In genomic region chr8:3685422-3685821, GRCm38 (mm10) we compare ENCODE assay signal across 22 mouse cellular contexts. TPM values are rescaled to one million over a fixed set of nuclear protein-coding genes. Genes with fewer than 3 reads are reported as not detected.
DNase-seq lines count a peak whose midpoint lies in the region; ATAC-seq and TF ChIP-seq lines count a peak whose summit lies in the region.
"Had no signal": no experiment of that assay in that cellular context is flagged by ENCODE, and none has a peak within 500 bp of the region (broad histone marks: within the 10 kb centered on the region; RNA-seq: fewer than 3 reads in every experiment).

No protein-coding gene starts in this region.

- H3K27me3 ChIP-seq in forebrain, embryonic 11.5 days (ENCODE audit: control insufficient read depth, insufficient read depth, low read length), result no peaks in the 10 kb centered on the region
- no peaks in the 10 kb centered on the region for H3K27me3 ChIP-seq in forebrain, embryonic 14.5 days (replicated peaks; ENCODE audit: control insufficient read depth, insufficient read depth, low read length)
- H3K27me3 ChIP-seq in spleen, adult 2 months (ENCODE audit: control insufficient read depth, insufficient read depth, low read length), result no peaks in the 10 kb centered on the region
- peaks cover 2% of the 10 kb centered on the region for H3K27me3 ChIP-seq in CH12.LX (replicated peaks)
- H3K27me3 ChIP-seq: forebrain, embryonic 12.5 days; forebrain, embryonic 15.5 days had no signal

- in situ Hi-C loops in CH12.LX (cut with MboI; ENCODE audit: low pct_ligation_motif_present, low pct_unique_long_range_greater_than_20kb, low sequenced_read_pairs), result no loop called here

- no peaks in the 10 kb centered on the region for H3K9me3 ChIP-seq in forebrain, embryonic 11.5 days (ENCODE audit: control insufficient read depth, low read length)
- no peaks in the 10 kb centered on the region for H3K9me3 ChIP-seq in forebrain, embryonic 14.5 days (replicated peaks; ENCODE audit: control insufficient read depth, low read length)
- no peaks in the 10 kb centered on the region for H3K9me3 ChIP-seq in CH12.LX (replicated peaks; ENCODE audit: low read length)
- H3K9me3 ChIP-seq: embryonic facial prominence, embryonic 10.5 days; embryonic facial prominence, embryonic 12.5 days; forebrain, embryonic 12.5 days; forebrain, embryonic 15.5 days had no signal

- dilution Hi-C loops in CH12.LX (cut with MboI; ENCODE audit: extremely low pct_ligation_motif_present, extremely low pct_unique_long_range_greater_than_20kb, low sequenced_read_pairs), result no loop called here

- peak; percentile 34 for DNase-seq in forebrain, embryonic 11.5 days (ENCODE audit: low spot score)
- no peak for DNase-seq in forebrain, embryonic 14.5 days (ENCODE audit: low spot score)
- DNase-seq in spleen, adult 2 months (ENCODE audit: low read depth in 1 of 2, low spot score in 2 of 2), result no peak
- no peak for DNase-seq in spleen, adult 12 weeks (ENCODE audit: low spot score)
- DNase-seq in CH12.LX (ENCODE audit: extremely low read depth), result peak; percentile 39
- DNase-seq in Muller cell, postnatal 12 days (ENCODE audit: inconsistent ontology term), result no peak
- DNase-seq: adrenal gland, adult 8-10 months; adrenal gland, postnatal 36 days; B cell, adult 2 months; cerebellum, adult 11-12 months; cerebellum, adult 2 months; cerebellum, adult 9-10 months; cerebellum, postnatal 25 days; forebrain, postnatal 0 days had no signal

- H3K4me3 ChIP-seq in forebrain, embryonic 11.5 days (ENCODE audit: low read depth, low read length), result no peak overlapping the region
- no peak overlapping the region for H3K4me3 ChIP-seq in forebrain, embryonic 14.5 days (ENCODE audit: low read depth, low read length)
- no peak overlapping the region for H3K4me3 ChIP-seq in spleen, adult 2 months (ENCODE audit: extremely low read depth, insufficient read depth, insufficient read length)
- peak overlapping the region in 1 of 3 experiments; percentile 44 for H3K4me3 ChIP-seq in CH12.LX (replicated peaks in 1 of 3; ENCODE audit: low read depth in 2 of 3, low read length in 2 of 3, poor library complexity in 1 of 3)
- H3K4me3 ChIP-seq: embryonic facial prominence, embryonic 10.5 days; embryonic facial prominence, embryonic 12.5 days; forebrain, embryonic 12.5 days; forebrain, embryonic 15.5 days had no signal

- 0 out of 2 replicates have a peak, but pooled peaks have one; percentile 24 for TF ChIP-seq EP300 in CH12.LX (IDR thresholded peaks at IDR 0.05; ENCODE audit: low read length)

- H3K27ac ChIP-seq in forebrain, embryonic 11.5 days (ENCODE audit: low read depth, low read length), result no peak overlapping the region
- H3K27ac ChIP-seq in forebrain, embryonic 14.5 days (ENCODE audit: low read depth, low read length), result no peak overlapping the region
- H3K27ac ChIP-seq in spleen, adult 2 months (ENCODE audit: insufficient read depth, low read length), result 0 out of 2 replicates have a peak overlapping the region, but pooled peaks have one; percentile 22
- H3K27ac ChIP-seq in CH12.LX (ENCODE audit: insufficient read depth, low read depth), result no peak overlapping the region
- H3K27ac ChIP-seq: embryonic facial prominence, embryonic 10.5 days; embryonic facial prominence, embryonic 12.5 days; forebrain, embryonic 12.5 days; forebrain, embryonic 15.5 days had no signal

- H3K36me3 ChIP-seq in forebrain, embryonic 11.5 days (ENCODE audit: control insufficient read depth, insufficient read depth, low read length), result no peaks in the 10 kb centered on the region
- peaks cover 17% of the 10 kb centered on the region for H3K36me3 ChIP-seq in forebrain, embryonic 14.5 days (ENCODE audit: control insufficient read depth, insufficient read depth, low read length)
- peaks cover 40% of the 10 kb centered on the region for H3K36me3 ChIP-seq in spleen, adult 2 months (ENCODE audit: control insufficient read depth, insufficient read depth, low read length)
- peaks cover 5 to 51% of the 10 kb centered on the region in 2 experiments for H3K36me3 ChIP-seq in CH12.LX (replicated peaks in 1 of 2; ENCODE audit: control insufficient read depth in 1 of 2, insufficient read depth in 1 of 2, low read length in 1 of 2)

- TF ChIP-seq POLR2A in spleen, adult 2 months (IDR thresholded peaks at IDR 0.05; ENCODE audit: low read depth, low read length), result no peak
- TF ChIP-seq POLR2A in CH12.LX (IDR thresholded peaks at IDR 0.05; ENCODE audit: low read depth, low read length), result no peak

- H3K79me2 ChIP-seq in CH12.LX (replicated peaks; ENCODE audit: control insufficient read depth, extremely low read depth, insufficient read depth, poor library complexity, severe bottlenecking), result no peaks in the 10 kb centered on the region

- no peak overlapping the region for H3K4me2 ChIP-seq in forebrain, embryonic 11.5 days (ENCODE audit: low read depth, low read length, severe bottlenecking)
- H3K4me2 ChIP-seq in forebrain, embryonic 14.5 days (ENCODE audit: low read length), result no peak overlapping the region
- H3K4me2 ChIP-seq in CH12.LX (ENCODE audit: insufficient read depth, low read depth, poor library complexity, severe bottlenecking), result no peak overlapping the region; the same call in 1 of the 2 replicates
- H3K4me2 ChIP-seq: embryonic facial prominence, embryonic 12.5 days; forebrain, embryonic 12.5 days; forebrain, embryonic 15.5 days had no signal

- no peak overlapping the region for H3K9ac ChIP-seq in forebrain, embryonic 11.5 days (ENCODE audit: low read length)
- no peak overlapping the region for H3K9ac ChIP-seq in forebrain, embryonic 14.5 days (ENCODE audit: low read length)
- no peak overlapping the region for H3K9ac ChIP-seq in CH12.LX (ENCODE audit: insufficient read depth, low read depth)
- H3K9ac ChIP-seq: embryonic facial prominence, embryonic 12.5 days; forebrain, embryonic 12.5 days; forebrain, embryonic 15.5 days; forebrain, postnatal 0 days had no signal

- H3K4me1 ChIP-seq in forebrain, embryonic 11.5 days (replicated peaks; ENCODE audit: control insufficient read depth, insufficient read depth, low read length), result no peaks in the 10 kb centered on the region
- H3K4me1 ChIP-seq in forebrain, embryonic 14.5 days (ENCODE audit: control insufficient read depth, insufficient read depth, low read length), result no peaks in the 10 kb centered on the region
- H3K4me1 ChIP-seq in spleen, adult 2 months (ENCODE audit: control insufficient read depth, insufficient read depth, insufficient read length), result peaks cover 12% of the 10 kb centered on the region; the same call in 1 of the 2 replicates
- H3K4me1 ChIP-seq in CH12.LX (ENCODE audit: control insufficient read depth in 1 of 2, insufficient read depth in 2 of 2), result peaks cover 21 to 41% of the 10 kb centered on the region in 2 experiments
- H3K4me1 ChIP-seq: embryonic facial prominence, embryonic 10.5 days; embryonic facial prominence, embryonic 12.5 days; forebrain, embryonic 12.5 days had no signal

- TF ChIP-seq RAD21 in CH12.LX (IDR thresholded peaks at IDR 0.05; ENCODE audit: low read depth, low read length), result no peak

- 70% methylated on average over 5 of the region's 5 CpGs for WGBS in forebrain, embryonic 11.5 days
- WGBS in forebrain, embryonic 14.5 days, result 76% methylated on average over 5 of the region's 5 CpGs
- 52% methylated on average over 5 of the region's 5 CpGs for WGBS in spleen, adult 2 months

- no peak for ATAC-seq in forebrain, embryonic 11.5 days (replicated peaks; ENCODE audit: low FRiP score)
- no peak for ATAC-seq in forebrain, embryonic 14.5 days
- ATAC-seq: activated CD4-positive, CD25-positive, alpha-beta regulatory T cell, adult 4 months; CD4-positive, CD25-positive, alpha-beta regulatory T cell, adult 4 months; Patski had no signal

- no peak for TF ChIP-seq CTCF in spleen, adult 2 months (IDR thresholded peaks at IDR 0.05; ENCODE audit: extremely low read depth, insufficient read depth, insufficient read length, insufficient replicate concordance)
- TF ChIP-seq CTCF in CH12.LX (conservative IDR thresholded peaks at IDR 0.05 in 1 of 2, IDR thresholded peaks at IDR 0.05 in 1 of 2; ENCODE audit: low read depth in 2 of 2, low read length in 2 of 2), result no peak

RNA-seq across cellular contexts. Expression of gene Fcer2a, which starts 8.6 kb away (rescaled TPM):
- polyA plus RNA-seq in forebrain, embryonic 11.5 days (2014; fragmentation: Nextera tagmentation; extraction: Ambion mirVana), result 0.16 and 0.24 TPM in 2 replicates
- 0.08 and 0.15 TPM in 2 replicates for polyA plus RNA-seq in forebrain, embryonic 14.5 days (2014; fragmentation: Nextera tagmentation; extraction: Ambion mirVana)
- 50.9 and 51.7 TPM in 2 replicates for polyA plus RNA-seq in spleen, adult 2 months (2012; rRNA removed)
- total RNA-seq in CH12.LX (2012; rRNA removed), result 0.71 and 1.5 TPM in 2 replicates
- total RNA-seq in CH12.LX (2014; rRNA removed), result 2.9 and 3.7 TPM in 2 replicates
- polyA plus RNA-seq in CH12.LX (2012; ENCODE audit: insufficient read length, low read depth), result 13.7 and 15.6 TPM in 2 replicates
- total RNA-seq: adrenal gland, postnatal 36 days; forebrain, postnatal 0 days; MEL had no signal

RNA-seq across cellular contexts. Expression of gene Trappc5, which starts 9.3 kb away (rescaled TPM):
- 34.3 and 42.9 TPM in 2 replicates for polyA plus RNA-seq in forebrain, embryonic 11.5 days (2014; fragmentation: Nextera tagmentation; extraction: Ambion mirVana)
- 51.8 and 52.1 TPM in 2 replicates for polyA plus RNA-seq in forebrain, embryonic 14.5 days (2014; fragmentation: Nextera tagmentation; extraction: Ambion mirVana)
- polyA plus RNA-seq in spleen, adult 2 months (2012; rRNA removed), result 21.6 and 29.9 TPM in 2 replicates
- total RNA-seq in CH12.LX (2012; rRNA removed), result 21.5 and 22.2 TPM in 2 replicates
- total RNA-seq in CH12.LX (2014; rRNA removed), result 26.8 and 27.4 TPM in 2 replicates
- 22.4 and 24.4 TPM in 2 replicates for polyA plus RNA-seq in CH12.LX (2012; ENCODE audit: insufficient read length, low read depth)

RNA-seq across cellular contexts. Expression of gene Fcor, which starts 13.3 kb away (rescaled TPM):
- 9.3 and 12.1 TPM in 2 replicates for polyA plus RNA-seq in forebrain, embryonic 11.5 days (2014; fragmentation: Nextera tagmentation; extraction: Ambion mirVana)
- 13.1 and 13.2 TPM in 2 replicates for polyA plus RNA-seq in forebrain, embryonic 14.5 days (2014; fragmentation: Nextera tagmentation; extraction: Ambion mirVana)
- 0.77 and 0.86 TPM in 2 replicates for polyA plus RNA-seq in spleen, adult 2 months (2012; rRNA removed)
- not detected in 2 replicates for total RNA-seq in CH12.LX (2012; rRNA removed)
- total RNA-seq in CH12.LX (2014; rRNA removed), result not detected in 2 replicates
- 0.63 and 0.67 TPM in 2 replicates for polyA plus RNA-seq in CH12.LX (2012; ENCODE audit: insufficient read length, low read depth)
- total RNA-seq: MEL had no signal
- polyA plus RNA-seq: activated CD4-positive, CD25-positive, alpha-beta regulatory T cell, adult 4 months; CD4-positive, CD25-positive, alpha-beta regulatory T cell, adult 4 months had no signal

RNA-seq across cellular contexts. Expression of gene Mcemp1, which starts 19.9 kb away (rescaled TPM):
- 0.29 TPM in 1 of 2 replicates, not detected in the other for polyA plus RNA-seq in forebrain, embryonic 11.5 days (2014; fragmentation: Nextera tagmentation; extraction: Ambion mirVana)
- polyA plus RNA-seq in forebrain, embryonic 14.5 days (2014; fragmentation: Nextera tagmentation; extraction: Ambion mirVana), result 0.23 TPM in 1 of 2 replicates, not detected in the other
- 4.1 and 5.3 TPM in 2 replicates for polyA plus RNA-seq in spleen, adult 2 months (2012; rRNA removed)
- total RNA-seq in CH12.LX (2012; rRNA removed), result 0.17 TPM in 1 of 2 replicates, not detected in the other
- total RNA-seq in CH12.LX (2014; rRNA removed), result 0.39 and 0.66 TPM in 2 replicates
- polyA plus RNA-seq in CH12.LX (2012; ENCODE audit: insufficient read length, low read depth), result 0.36 and 0.55 TPM in 2 replicates
- total RNA-seq: MEL had no signal
- polyA plus RNA-seq: CD4-positive, CD25-positive, alpha-beta regulatory T cell, adult 4 months; Patski had no signal

RNA-seq across cellular contexts. Expression of gene Retn, which starts 29.9 kb away (rescaled TPM):
- polyA plus RNA-seq in forebrain, embryonic 11.5 days (2014; fragmentation: Nextera tagmentation; extraction: Ambion mirVana), result 0.41 and 0.68 TPM in 2 replicates
- 0.26 and 0.32 TPM in 2 replicates for polyA plus RNA-seq in forebrain, embryonic 14.5 days (2014; fragmentation: Nextera tagmentation; extraction: Ambion mirVana)
- 0.56 and 1.3 TPM in 2 replicates for polyA plus RNA-seq in spleen, adult 2 months (2012; rRNA removed)
- total RNA-seq in CH12.LX (2012; rRNA removed), result not detected in 2 replicates
- not detected in 2 replicates for total RNA-seq in CH12.LX (2014; rRNA removed)
- polyA plus RNA-seq in CH12.LX (2012; ENCODE audit: insufficient read length, low read depth), result 0.27 TPM in 1 of 2 replicates, not detected in the other
- polyA plus RNA-seq: activated CD4-positive, CD25-positive, alpha-beta regulatory T cell, adult 4 months; CD4-positive, CD25-positive, alpha-beta regulatory T cell, adult 4 months; forebrain, embryonic 15.5 days had no signal

Comparison
In these comparisons a context has a peak if more than half of its experiments do, and no peak if none do; other contexts are left out.
1. DNase-seq: peak in forebrain, embryonic 11.5 days (single experiment) and CH12.LX (single experiment); none in forebrain, embryonic 14.5 days (single experiment), spleen, adult 2 months (0 of 2), spleen, adult 12 weeks (single experiment) and Muller cell, postnatal 12 days (single experiment).
2. RNA of gene Fcer2a, which starts 8.6 kb away (polyA plus RNA-seq): 50.9 to 51.7 TPM in spleen, adult 2 months and 13.7 to 15.6 TPM in CH12.LX; 0.16 to 0.24 TPM in forebrain, embryonic 11.5 days and 0.08 to 0.15 TPM in forebrain, embryonic 14.5 days; every median in the first group is over 10 times any median in the second.